Mouse (Mus musculus) bone marrow macrophage, adult 2 months (primary cell): Measurements from ENCODE around the gene Mdfi.

Experiments
- CTCF ChIP-seq: IDR thresholded peaks from 2 replicates; pipeline ENCODE4 v1.5.1; 2012; ENCODE audit warnings: low read depth, mild to moderate bottlenecking, low read length, moderate library complexity
- POLR2A ChIP-seq: IDR thresholded peaks from 2 replicates; pipeline ENCODE4 v1.6.1; 2012; ENCODE audit warnings: mild to moderate bottlenecking, low read depth, low read length, borderline replicate concordance

- TF ChIP-seq CTCF = no peak
- TF ChIP-seq POLR2A = no peak
Measured at GRCm38 (mm10) chr17:47850639-47851314, 16.3 kb upstream of the Mdfi start.
